Mouse (Mus musculus) E14TG2a.4 (cell line): ENCODE results near the gene 4933425L06Rik.

Experiments
- H3K27me3 ChIP-seq: 2 replicates; pipeline ENCODE4 v1.6.1; 2014; ENCODE audit warnings: low read length, control low read depth; ENCODE audit not compliant: insufficient read depth
- H3K36me3 ChIP-seq: 2 replicates; pipeline ENCODE4 v1.6.1; 2014; ENCODE audit warnings: low read length, control low read depth; ENCODE audit not compliant: insufficient read depth
- H3K4me1 ChIP-seq: replicated peaks from 2 replicates; pipeline ENCODE4 v1.6.1; 2014; ENCODE audit warnings: low read depth, low read length, control low read depth
- H3K4me3 ChIP-seq: replicated peaks from 2 replicates; pipeline ENCODE4 v1.5.1; 2014; ENCODE audit warnings: mild to moderate bottlenecking, low read length
- H3K9me3 ChIP-seq: 2 replicates; pipeline ENCODE4 v1.6.1; 2014; ENCODE audit warnings: low read length, control low read depth
- CTCF ChIP-seq: conservative IDR thresholded peaks from 2 replicates; pipeline ENCODE4 v1.5.1; 2014; ENCODE audit warnings: low read length
- NANOG ChIP-seq: IDR thresholded peaks from 2 replicates; pipeline ENCODE4 v1.6.1; 2014; ENCODE audit warnings: borderline replicate concordance, low read length, mixed read lengths
- POU5F1 ChIP-seq: IDR thresholded peaks from 2 replicates; pipeline ENCODE4 v1.6.1; 2014; ENCODE audit warnings: low read length, borderline replicate concordance

The 4933425L06Rik gene

GRCm38 (mm10) chr13:105147795-105148418 lies 66.0 kb downstream of the 4933425L06Rik start:
- TF ChIP-seq CTCF (no peak), NANOG (no peak), POU5F1 (no peak)
- Histone ChIP-seq H3K36me3 (no peaks in the 10 kb centered on the region), H3K27me3 (no peaks in the 10 kb centered on the region), H3K4me3 (no peak overlapping the region), H3K4me1 (no peaks in the 10 kb centered on the region), H3K9me3 (no peaks in the 10 kb centered on the region)

GRCm38 (mm10) chr13:105150006-105150405 lies 68.1 kb downstream of the 4933425L06Rik start:
- no peak overlapping the region for H3K4me3 ChIP-seq
- TF ChIP-seq CTCF = no peak
- TF ChIP-seq NANOG = no peak
- no peak for TF ChIP-seq POU5F1
- no peaks in the 10 kb centered on the region for H3K27me3 ChIP-seq
- no peaks in the 10 kb centered on the region for H3K4me1 ChIP-seq
- no peaks in the 10 kb centered on the region for H3K36me3 ChIP-seq
- H3K9me3 ChIP-seq = no peaks in the 10 kb centered on the region

- no peaks in the 10 kb centered on the region for H3K36me3 ChIP-seq
- TF ChIP-seq CTCF (peak; percentile 77), NANOG (no peak)
- no peaks in the 10 kb centered on the region for H3K4me1 ChIP-seq
- H3K27me3 ChIP-seq = no peaks in the 10 kb centered on the region
- no peaks in the 10 kb centered on the region for H3K9me3 ChIP-seq
- H3K4me3 ChIP-seq = no peak overlapping the region
Observed at GRCm38 (mm10) chr13:105153955-105154354, 72.0 kb downstream of the 4933425L06Rik start.

GRCm38 (mm10) chr13:105165441-105165840 lies 83.5 kb downstream of the 4933425L06Rik start:
- no peak overlapping the region for H3K4me3 ChIP-seq
- H3K36me3 ChIP-seq = no peaks in the 10 kb centered on the region
- no peaks in the 10 kb centered on the region for H3K27me3 ChIP-seq
- H3K4me1 ChIP-seq = no peaks in the 10 kb centered on the region
- H3K9me3 ChIP-seq = no peaks in the 10 kb centered on the region
- TF ChIP-seq NANOG (no peak), POU5F1 (no peak), CTCF (no peak)
